Mouse (Mus musculus) E14TG2a.4 (cell line): ENCODE measurements at regions not wholly inside any gene's neighbourhood (a gene's known extent, or its start where the extent isn't known, plus 50 kb on each side); places are given as distances from the start of the nearest gene placed in this dataset.

Source experiments
- H3K27me3 ChIP-seq: 2 replicates; pipeline ENCODE4 v1.6.1; 2014; ENCODE audit warnings: low read length, control low read depth; ENCODE audit not compliant: insufficient read depth
- H3K36me3 ChIP-seq: 2 replicates; pipeline ENCODE4 v1.6.1; 2014; ENCODE audit warnings: low read length, control low read depth; ENCODE audit not compliant: insufficient read depth
- H3K4me1 ChIP-seq: replicated peaks from 2 replicates; pipeline ENCODE4 v1.6.1; 2014; ENCODE audit warnings: low read depth, low read length, control low read depth
- H3K4me3 ChIP-seq: replicated peaks from 2 replicates; pipeline ENCODE4 v1.5.1; 2014; ENCODE audit warnings: mild to moderate bottlenecking, low read length
- H3K9me3 ChIP-seq: 2 replicates; pipeline ENCODE4 v1.6.1; 2014; ENCODE audit warnings: low read length, control low read depth
- CTCF ChIP-seq: conservative IDR thresholded peaks from 2 replicates; pipeline ENCODE4 v1.5.1; 2014; ENCODE audit warnings: low read length
- NANOG ChIP-seq: IDR thresholded peaks from 2 replicates; pipeline ENCODE4 v1.6.1; 2014; ENCODE audit warnings: borderline replicate concordance, low read length, mixed read lengths
- POU5F1 ChIP-seq: IDR thresholded peaks from 2 replicates; pipeline ENCODE4 v1.6.1; 2014; ENCODE audit warnings: low read length, borderline replicate concordance

DNA sequence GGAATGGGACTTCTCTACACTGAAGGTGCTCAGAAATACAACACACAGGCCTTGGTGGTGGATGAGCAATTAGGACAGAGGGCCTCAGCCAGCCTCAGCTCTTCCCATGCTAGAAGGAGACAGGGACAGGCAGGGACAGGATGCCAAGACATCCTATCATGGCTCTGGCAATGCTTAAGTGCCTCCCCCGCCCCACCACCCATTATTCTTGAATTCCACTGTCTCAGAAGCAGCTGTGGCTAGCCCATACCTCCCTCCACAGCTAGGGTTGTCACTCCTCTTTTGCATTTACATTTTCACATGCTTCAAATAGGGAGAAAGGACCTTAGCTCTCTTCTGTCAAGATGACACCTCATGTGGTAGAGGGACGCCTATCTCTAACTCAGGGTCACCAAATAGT, 162.5 kb downstream of the Rab11fip4 start:
- TF ChIP-seq NANOG (no peak), CTCF (no peak), POU5F1 (no peak)
- peaks cover 36% of the 10 kb centered on the region for H3K4me1 ChIP-seq

GRCm38 (mm10) chr11:79752717-79753480, 161.9 kb downstream of the Rab11fip4 start:
- no peak for TF ChIP-seq NANOG
- TF ChIP-seq POU5F1, result no peak
- TF ChIP-seq CTCF, result no peak
- no peaks in the 10 kb centered on the region for H3K36me3 ChIP-seq

More for the DNA sequence above, 162.5 kb downstream of the Rab11fip4 start:
- no peaks in the 10 kb centered on the region for H3K36me3 ChIP-seq
- no peaks in the 10 kb centered on the region for H3K27me3 ChIP-seq
- no peaks in the 10 kb centered on the region for H3K9me3 ChIP-seq
- no peak overlapping the region for H3K4me3 ChIP-seq

DNA sequence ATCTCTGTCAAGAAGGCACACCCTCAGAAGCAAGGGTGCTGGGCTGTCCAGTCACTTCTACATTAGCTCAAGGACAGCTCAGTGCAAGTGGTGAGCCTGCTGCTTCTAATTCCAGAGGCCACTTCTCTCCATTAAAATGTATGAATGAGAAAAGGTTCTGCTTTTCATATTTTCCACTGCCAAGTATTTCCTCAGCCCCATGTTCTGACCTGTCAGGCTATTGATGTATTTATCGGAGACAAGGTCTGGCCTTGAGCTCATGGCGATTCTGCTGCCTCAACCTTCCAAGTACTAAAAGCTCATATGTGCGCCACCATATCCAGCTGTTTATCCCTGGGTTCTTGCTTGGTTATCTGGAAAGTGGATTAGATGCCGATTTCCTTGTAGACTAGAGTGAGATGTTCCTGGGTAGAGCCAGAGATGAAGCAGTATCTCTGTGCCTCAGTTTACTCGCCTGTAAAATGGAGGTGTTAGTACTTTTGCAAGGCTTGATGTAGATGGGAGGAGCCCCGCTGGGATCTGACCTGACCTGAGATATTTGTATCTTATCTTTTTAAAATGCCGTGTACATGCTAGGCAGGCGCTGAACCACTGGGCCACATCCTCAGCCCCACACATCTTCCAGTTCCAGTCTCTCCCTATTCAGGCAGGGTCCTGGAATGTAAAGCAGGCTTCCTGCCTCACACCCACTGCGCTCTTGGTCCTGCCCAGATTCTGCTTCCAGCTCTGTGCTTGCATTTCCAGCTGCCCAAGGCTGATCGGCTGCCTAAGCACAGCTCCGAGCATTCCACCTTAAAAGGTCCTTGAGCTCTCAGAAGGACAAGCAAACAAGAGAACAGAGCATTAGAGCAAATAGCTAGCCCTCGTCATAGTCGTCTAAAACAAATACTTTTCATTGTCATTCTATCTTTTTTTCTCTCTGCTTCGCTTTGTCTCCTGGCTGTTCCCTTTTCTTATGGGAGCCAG, 161.0 kb downstream of the Rab11fip4 start:
- Histone ChIP-seq H3K4me1 (peaks cover 36% of the 10 kb centered on the region), H3K27me3 (no peaks in the 10 kb centered on the region), H3K9me3 (peaks cover 10% of the 10 kb centered on the region), H3K4me3 (0 out of 2 replicates have a peak overlapping the region, but pooled peaks have one; percentile 26), H3K36me3 (no peaks in the 10 kb centered on the region)
- TF ChIP-seq NANOG, result peak; percentile 95
- TF ChIP-seq POU5F1, result no peak

More at GRCm38 (mm10) chr11:79752717-79753480, 161.9 kb downstream of the Rab11fip4 start:
- Histone ChIP-seq H3K4me1 (peaks cover 36% of the 10 kb centered on the region), H3K4me3 (0 out of 2 replicates have a peak overlapping the region, but pooled peaks have one; percentile 26), H3K27me3 (no peaks in the 10 kb centered on the region), H3K9me3 (peaks cover under 1% of the 10 kb centered on the region)

DNA sequence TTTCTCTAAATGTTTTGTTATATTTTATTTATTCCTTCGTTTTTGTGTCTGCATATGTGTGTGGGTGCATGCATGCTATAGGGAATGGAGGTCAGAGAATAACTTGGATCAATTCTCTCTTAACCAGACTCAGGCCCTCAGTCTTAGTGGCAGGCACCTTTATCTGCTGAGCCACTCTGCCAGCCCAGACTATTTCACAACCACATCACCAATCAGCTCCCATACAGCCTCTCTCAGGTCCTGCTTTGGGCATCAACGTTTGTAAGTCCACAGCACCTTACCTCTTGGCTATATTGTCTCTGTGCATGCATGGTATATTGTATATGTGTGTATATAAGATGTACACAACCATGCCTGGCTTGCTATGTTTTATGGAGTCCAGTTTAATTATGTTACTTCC, 159.9 kb downstream of the Rab11fip4 start:
- no peak for TF ChIP-seq POU5F1
- TF ChIP-seq CTCF, result no peak
- no peak for TF ChIP-seq NANOG

GRCm38 (mm10) chr11:79749755-79750434, 158.9 kb downstream of the Rab11fip4 start:
- TF ChIP-seq CTCF, result no peak
- no peaks in the 10 kb centered on the region for H3K27me3 ChIP-seq
- H3K36me3 ChIP-seq, result no peaks in the 10 kb centered on the region; the same call in 1 of the 2 replicates
- peaks cover 28% of the 10 kb centered on the region for H3K9me3 ChIP-seq
- H3K4me1 ChIP-seq, result peaks cover 36% of the 10 kb centered on the region
- no peak overlapping the region for H3K4me3 ChIP-seq

More for the DNA sequence above, 159.9 kb downstream of the Rab11fip4 start:
- H3K9me3 ChIP-seq, result peaks cover 20% of the 10 kb centered on the region
- H3K27me3 ChIP-seq, result no peaks in the 10 kb centered on the region
- peaks cover 36% of the 10 kb centered on the region for H3K4me1 ChIP-seq
- H3K36me3 ChIP-seq, result no peaks in the 10 kb centered on the region; the same call in 1 of the 2 replicates
- H3K4me3 ChIP-seq, result no peak overlapping the region

- Histone ChIP-seq H3K4me3 (no peak overlapping the region), H3K4me1 (peaks cover 36% of the 10 kb centered on the region), H3K36me3 (no peaks in the 10 kb centered on the region; the same call in 1 of the 2 replicates), H3K9me3 (peaks cover 28% of the 10 kb centered on the region), H3K27me3 (no peaks in the 10 kb centered on the region)
- no peak for TF ChIP-seq NANOG
- TF ChIP-seq POU5F1, result no peak
- TF ChIP-seq CTCF, result no peak
Observed at GRCm38 (mm10) chr11:79749141-79749540, 158.1 kb downstream of the Rab11fip4 start.

GRCm38 (mm10) chr11:79748606-79749125, 157.7 kb downstream of the Rab11fip4 start:
- no peaks in the 10 kb centered on the region; the same call in 1 of the 2 replicates for H3K36me3 ChIP-seq
- no peaks in the 10 kb centered on the region for H3K27me3 ChIP-seq
- peaks cover 28% of the 10 kb centered on the region for H3K9me3 ChIP-seq
- H3K4me3 ChIP-seq, result no peak overlapping the region
- peaks cover 33% of the 10 kb centered on the region for H3K4me1 ChIP-seq
- no peak for TF ChIP-seq POU5F1
- no peak for TF ChIP-seq CTCF
- TF ChIP-seq NANOG, result no peak
